Mouse (Mus musculus) ES-E14 (cell line): ENCODE data around the gene Lrrc52. TPM values are rescaled to one million over a fixed set of nuclear protein-coding genes. Genes with fewer than 3 reads are reported as not detected.

Experiments
- DNase-seq: peaks from one replicate; pipeline ENCODE4 v3.0.0-alpha.2; 2013; ENCODE audit warnings: low read depth, low spot score
- H3K27ac ChIP-seq: 2 replicates; pipeline ENCODE4 v1.5.1; 2012; ENCODE audit warnings: low read depth, mild to moderate bottlenecking, low read length, moderate library complexity, mixed read lengths; ENCODE audit not compliant: poor library complexity, insufficient read depth, severe bottlenecking
- H3K36me3 ChIP-seq: 2 replicates; pipeline ENCODE4 v1.6.1; 2012; ENCODE audit warnings: mild to moderate bottlenecking, low read length, moderate library complexity, mixed read lengths; ENCODE audit not compliant: control insufficient read depth, poor library complexity, insufficient read depth, severe bottlenecking
- H3K4me1 ChIP-seq, 2 experiments: fragments of 150-350 bp in 1 of 2; sonication (generic) in 1 of 2; 2 replicates each; pipeline ENCODE4 v1.6.1; 2012; ENCODE audit warnings: low read length in 2 of 2, mild to moderate bottlenecking in 1 of 2, mixed read lengths in 1 of 2; ENCODE audit not compliant: control insufficient read depth in 2 of 2, insufficient read depth in 2 of 2, poor library complexity in 1 of 2
- H3K4me3 ChIP-seq, 2 experiments: fragments of 150-350 bp in 1 of 2; sonication (generic) in 1 of 2; 2 replicates each; pipeline ENCODE4 v1.5.1; 2012; ENCODE audit warnings: low read length in 2 of 2, low read depth in 1 of 2, mild to moderate bottlenecking in 1 of 2, mixed read lengths in 1 of 2; ENCODE audit not compliant: insufficient read depth in 1 of 2, poor library complexity in 1 of 2, severe bottlenecking in 1 of 2
- H3K9ac ChIP-seq: 2 replicates; pipeline ENCODE4 v1.6.1; 2012; ENCODE audit warnings: low read depth, mild to moderate bottlenecking, low read length, mixed read lengths; ENCODE audit not compliant: poor library complexity, insufficient read depth, severe bottlenecking
- H3K9me3 ChIP-seq: fragments of 150-350 bp; sonication (generic); 2 replicates; pipeline ENCODE4 v1.6.1; 2012; ENCODE audit warnings: low read depth, mild to moderate bottlenecking, low read length; ENCODE audit not compliant: control insufficient read depth, insufficient read depth
- CHD2 ChIP-seq: IDR thresholded peaks from 2 replicates; pipeline ENCODE4 v1.6.1; 2014; ENCODE audit warnings: mild to moderate bottlenecking, low read depth, low read length, inconsistent platforms
- HCFC1 ChIP-seq: IDR thresholded peaks from 2 replicates; pipeline ENCODE4 v1.6.1; 2012; ENCODE audit warnings: low read length, inconsistent platforms, borderline replicate concordance; ENCODE audit not compliant: insufficient read depth
- MAFK ChIP-seq: IDR thresholded peaks from 2 replicates; pipeline ENCODE4 v1.6.1; 2014; ENCODE audit warnings: mild to moderate bottlenecking, low read depth, low read length, inconsistent platforms; ENCODE audit not compliant: insufficient read depth
- ZC3H11A ChIP-seq: IDR thresholded peaks from 2 replicates; pipeline ENCODE4 v1.6.1; 2012; ENCODE audit warnings: low read depth, mild to moderate bottlenecking, inconsistent platforms, low read length, borderline replicate concordance
- ZNF384 ChIP-seq: IDR thresholded peaks from 2 replicates; pipeline ENCODE4 v1.6.1; 2012; ENCODE audit warnings: low read depth, low read length, inconsistent platforms
- in situ Hi-C, 2 experiments: fragments of 600-800 bp; cut with MboI; formaldehyde crosslinking; loops; one replicate each; pipeline ENCODE4 v1.15.1; 2025; ENCODE audit warnings: low sequenced_read_pairs in 2 of 2, inconsistent platforms in 1 of 2; ENCODE audit not compliant: unreplicated experiment in 2 of 2
- total RNA-seq: library from RNA; depleted of rRNA; stranded (reverse); fragments of 300-350 nt; gene quantifications from 2 replicates; pipeline ENCODE4 v1.2.3, GENCODE M21; 2012

The Lrrc52 gene
- total RNA-seq, 1 experiment = not detected

DNA sequence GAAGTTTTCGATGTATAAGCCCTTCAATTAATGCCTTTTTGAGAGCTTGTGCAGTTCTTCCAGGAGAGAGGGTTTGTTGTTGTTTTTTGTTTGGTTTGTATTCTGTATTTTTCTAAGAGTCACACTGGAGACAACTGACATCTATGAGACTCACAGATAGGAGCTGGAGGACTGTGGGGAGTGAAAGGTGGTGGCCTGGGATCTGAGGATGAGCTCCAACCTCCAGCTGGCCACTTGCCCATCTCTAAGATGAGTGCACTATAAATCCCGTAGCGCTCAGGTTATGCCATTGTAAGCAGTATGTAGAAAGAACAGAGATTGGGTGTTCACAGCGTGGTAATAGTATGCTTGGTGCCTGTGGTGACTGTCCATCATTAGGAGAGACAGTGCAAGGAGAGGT lies 31.6 kb downstream of the Lrrc52 start:
- H3K36me3 ChIP-seq = no peaks in the 10 kb centered on the region
- no peak overlapping the region for H3K9ac ChIP-seq
- H3K4me3 ChIP-seq = no peak overlapping the region
- H3K9me3 ChIP-seq = no peaks in the 10 kb centered on the region
- no peaks in the 10 kb centered on the region for H3K4me1 ChIP-seq
- TF ChIP-seq ZNF384 = no peak
- no peak for TF ChIP-seq ZC3H11A
- no peak for TF ChIP-seq MAFK
- TF ChIP-seq CHD2 = no peak
- no peak for TF ChIP-seq HCFC1
- DNase-seq = no peak
- H3K27ac ChIP-seq = no peak overlapping the region
- in situ Hi-C loops = no loop called here

DNA sequence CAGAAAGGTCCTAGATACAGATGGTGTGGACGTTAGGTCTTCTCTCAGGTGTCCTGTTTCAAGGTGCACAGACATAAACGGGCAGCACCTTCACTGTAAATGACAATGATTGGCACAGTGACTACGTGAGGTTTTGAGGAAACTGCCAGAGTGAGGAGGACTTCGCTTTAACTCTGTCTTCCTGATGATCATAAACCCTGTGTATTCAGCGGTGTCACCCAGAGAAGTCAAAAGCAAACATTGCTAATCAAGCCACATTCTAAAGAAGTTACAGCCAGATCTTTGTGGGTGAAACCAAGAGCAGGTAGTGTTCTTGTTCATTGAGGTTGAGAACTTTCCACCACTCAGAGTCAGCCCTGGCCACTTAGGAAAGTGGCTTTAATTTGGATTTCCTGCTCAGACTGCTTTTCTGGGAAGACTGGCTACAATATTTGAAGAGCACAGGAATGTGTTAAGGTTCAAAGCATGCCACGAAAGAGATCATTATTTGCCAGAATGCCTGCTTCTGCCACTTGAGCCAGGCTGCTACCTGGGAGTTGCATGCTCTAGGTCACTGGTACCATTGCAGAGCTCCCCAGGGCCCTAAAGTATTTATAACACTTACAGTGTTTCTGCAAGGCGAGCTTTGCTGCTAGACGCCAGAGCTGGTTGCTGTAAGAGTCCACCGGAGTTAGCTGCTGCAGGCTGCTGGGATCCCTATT lies 35.5 kb downstream of the Lrrc52 start:
- no peak for DNase-seq
- no peak overlapping the region for H3K9ac ChIP-seq
- no peaks in the 10 kb centered on the region for H3K9me3 ChIP-seq
- H3K4me3 ChIP-seq = no peak overlapping the region
- H3K36me3 ChIP-seq = no peaks in the 10 kb centered on the region
- in situ Hi-C loops = no loop called here
- H3K27ac ChIP-seq = no peak overlapping the region
- no peaks in the 10 kb centered on the region for H3K4me1 ChIP-seq
- TF ChIP-seq CHD2 = no peak
- no peak for TF ChIP-seq MAFK
- TF ChIP-seq ZNF384 = no peak
- no peak for TF ChIP-seq HCFC1
- TF ChIP-seq ZC3H11A = no peak

DNA sequence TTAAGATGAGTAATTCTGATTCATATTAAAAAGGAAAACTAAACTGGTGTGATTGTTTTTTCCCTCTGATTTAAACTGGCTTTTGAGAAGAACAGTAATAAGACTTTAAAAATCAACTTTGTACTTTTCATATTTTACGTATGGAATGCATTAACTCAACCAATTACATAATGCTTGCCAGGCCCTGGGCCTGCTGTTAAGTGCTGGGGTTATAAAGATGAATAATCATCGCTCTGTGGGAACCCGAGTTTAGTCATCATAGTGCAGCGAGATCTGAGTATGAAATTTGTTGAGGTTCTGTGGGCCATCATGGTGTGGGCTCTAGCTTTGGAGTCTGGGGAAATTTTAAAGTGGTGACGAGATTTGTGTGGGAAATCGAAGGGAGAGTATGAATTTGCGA lies 39.9 kb downstream of the Lrrc52 start:
- H3K9me3 ChIP-seq = no peaks in the 10 kb centered on the region
- no peak overlapping the region for H3K4me3 ChIP-seq
- in situ Hi-C loops = no loop called here
- no peak overlapping the region for H3K9ac ChIP-seq
- H3K36me3 ChIP-seq = no peaks in the 10 kb centered on the region
- no peak for DNase-seq
- no peaks in the 10 kb centered on the region for H3K4me1 ChIP-seq
- TF ChIP-seq HCFC1 (no peak), ZC3H11A (no peak), MAFK (no peak), CHD2 (no peak), ZNF384 (no peak)
- H3K27ac ChIP-seq = no peak overlapping the region

DNA sequence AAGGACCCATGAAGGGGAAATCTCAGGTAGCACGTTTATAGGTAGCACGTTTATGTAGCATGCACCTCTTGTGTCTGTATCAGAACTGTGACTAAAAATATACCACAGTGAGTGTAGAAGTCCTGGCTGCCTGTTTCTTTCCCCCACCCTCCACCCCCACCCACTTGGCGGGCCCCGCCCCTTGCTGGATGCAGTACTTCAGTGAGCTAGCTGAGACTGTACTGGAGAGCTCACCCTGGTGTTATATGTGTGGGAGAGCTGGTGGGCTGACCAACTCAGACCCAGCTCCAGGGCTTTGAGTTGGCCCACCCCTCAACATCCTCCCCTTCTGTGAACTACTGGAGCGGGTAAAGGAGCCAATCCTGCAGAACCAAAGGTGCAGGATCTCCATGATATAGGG lies 41.0 kb downstream of the Lrrc52 start:
- Histone ChIP-seq H3K9me3 (no peaks in the 10 kb centered on the region), H3K36me3 (no peaks in the 10 kb centered on the region), H3K4me1 (no peaks in the 10 kb centered on the region), H3K9ac (no peak overlapping the region), H3K27ac (no peak overlapping the region), H3K4me3 (no peak overlapping the region)
- in situ Hi-C loops = no loop called here
- DNase-seq = no peak
- TF ChIP-seq HCFC1 (no peak), CHD2 (no peak), ZC3H11A (no peak), ZNF384 (no peak), MAFK (no peak)
